Mouse (Mus musculus) myocyte (in vitro differentiated cells): ENCODE data around the gene Mapk8ip1. TPM values are rescaled to one million over a fixed set of nuclear protein-coding genes. Genes with fewer than 3 reads are reported as not detected.
A peak's percentile ranks its signal among the peaks of the same experiment; 100 is the strongest.

Source experiments
- H3K27me3 ChIP-seq: one replicate; pipeline ENCODE4 v1.6.1; 2011; ENCODE audit not compliant: control insufficient read depth, insufficient read depth, insufficient read length
- H3K36me3 ChIP-seq: one replicate; pipeline ENCODE4 v1.6.1; 2011; ENCODE audit not compliant: control insufficient read depth, insufficient read depth
- H3K4me2 ChIP-seq: one replicate; pipeline ENCODE4 v1.6.1; 2011; ENCODE audit warnings: low read depth, control low read depth
- H3K4me3 ChIP-seq: one replicate; pipeline ENCODE4 v1.5.1; 2011; ENCODE audit warnings: mild to moderate bottlenecking, control low read depth, moderate library complexity
- H3K79me2 ChIP-seq: one replicate; pipeline ENCODE4 v1.6.1; 2011; ENCODE audit not compliant: control insufficient read depth, insufficient read depth
- H3ac ChIP-seq: one replicate; pipeline ENCODE4 v1.6.1; 2011; ENCODE audit not compliant: control insufficient read depth, insufficient read length
- CEBPB ChIP-seq: IDR thresholded peaks from 2 replicates; pipeline ENCODE4 v1.6.1; 2011; ENCODE audit warnings: mild to moderate bottlenecking, moderate library complexity; ENCODE audit not compliant: poor library complexity, insufficient read depth, severe bottlenecking
- E2F4 ChIP-seq: IDR thresholded peaks from one replicate; pipeline ENCODE4 v1.6.1; 2011; ENCODE audit warnings: mild to moderate bottlenecking, control low read depth, moderate library complexity; ENCODE audit not compliant: insufficient read depth
- MAX ChIP-seq: IDR thresholded peaks from one replicate; pipeline ENCODE4 v1.6.1; 2011; ENCODE audit warnings: low read depth, mild to moderate bottlenecking, control low read depth
- MYOD1 ChIP-seq, 3 experiments: IDR thresholded peaks; one replicate each; pipeline ENCODE4 v1.6.1; 2011; ENCODE audit warnings: control low read depth in 2 of 3, low read depth in 2 of 3, mild to moderate bottlenecking in 2 of 3, moderate library complexity in 1 of 3; ENCODE audit not compliant: insufficient read length in 2 of 3, control insufficient read depth in 1 of 3
- MYOG ChIP-seq, 3 experiments: IDR thresholded peaks; one replicate each; pipeline ENCODE4 v1.6.1; 2011; ENCODE audit warnings: control low read depth in 2 of 3, low read depth in 2 of 3, mild to moderate bottlenecking in 2 of 3; ENCODE audit not compliant: insufficient read length in 2 of 3, control insufficient read depth in 1 of 3, insufficient read depth in 1 of 3
- POLR2A ChIP-seq: IDR thresholded peaks from one replicate; pipeline ENCODE4 v1.6.1; 2011; ENCODE audit warnings: low read depth, mild to moderate bottlenecking, control low read depth, moderate library complexity; ENCODE audit not compliant: insufficient read length
- POLR2AphosphoS2 ChIP-seq: IDR thresholded peaks from one replicate; pipeline ENCODE4 v1.6.1; 2011; ENCODE audit warnings: low read depth, control low read depth; ENCODE audit not compliant: insufficient read length
- REST ChIP-seq: IDR thresholded peaks from one replicate; pipeline ENCODE4 v1.6.1; 2011; ENCODE audit warnings: mild to moderate bottlenecking, control low read depth, moderate library complexity; ENCODE audit not compliant: insufficient read depth, insufficient read length
- SRF ChIP-seq: IDR thresholded peaks from one replicate; pipeline ENCODE4 v1.6.1; 2011; ENCODE audit warnings: low read depth; ENCODE audit not compliant: control insufficient read depth, insufficient read length
- TCF12 ChIP-seq: IDR thresholded peaks from one replicate; pipeline ENCODE4 v1.6.1; 2011; ENCODE audit warnings: mild to moderate bottlenecking, control low read depth; ENCODE audit not compliant: poor library complexity, insufficient read depth, severe bottlenecking
- TCF3 ChIP-seq: IDR thresholded peaks from one replicate; pipeline ENCODE4 v1.6.1; 2011; ENCODE audit warnings: low read depth, control low read depth; ENCODE audit not compliant: insufficient read length
- USF1 ChIP-seq: IDR thresholded peaks from one replicate; pipeline ENCODE4 v1.6.1; 2011; ENCODE audit warnings: low read depth, mild to moderate bottlenecking, control low read depth, moderate library complexity
- polyA plus RNA-seq: library from polyadenylated mRNA; unstranded; fragments of >200 nt; fragmentation: generic; extraction: Trizol; gene quantifications from one replicate; pipeline ENCODE4 v1.2.1, GENCODE M21; 2012; ENCODE audit warnings: missing spikeins

The Mapk8ip1 gene
- polyA plus RNA-seq, 1 experiment: 34.7 TPM

- Histone ChIP-seq H3K4me3 (peak overlapping the region; percentile 79), H3K4me2 (peak overlapping the region; percentile 91), H3K79me2 (peaks cover 10% of the 10 kb centered on the region), H3K36me3 (peaks cover 10% of the 10 kb centered on the region), H3K27me3 (peaks cover 6% of the 10 kb centered on the region), H3ac (peak overlapping the region; percentile 34)
- TF ChIP-seq REST (no peak), CEBPB (peak; percentile 94), TCF12 (no peak), MYOD1 (IDR thresholded peaks at IDR 0.05; ENCODE audit: control insufficient read depth in 1 of 3, insufficient read length in 2 of 3, low read depth in 2 of 3) (peak in 1 of 3 experiments; percentile 10), E2F4 (no peak), TCF3 (no peak), POLR2A (peak; percentile 97), SRF (no peak), USF1 (no peak), MYOG (IDR thresholded peaks at IDR 0.05; ENCODE audit: control insufficient read depth in 1 of 3, insufficient read depth in 1 of 3, insufficient read length in 2 of 3, low read depth in 2 of 3) (peak in 1 of 3 experiments; percentile 18), MAX (no peak), POLR2AphosphoS2 (peak; percentile 95)
These were observed 25.9 kb downstream of the Mapk8ip1 start for GRCm38 (mm10) chr2:92375099-92375623.

GRCm38 (mm10) chr2:92374514-92374913 is 26.5 kb downstream of the Mapk8ip1 start, which contains the start of the genes Pex16 and Large2:
Pex16 (plus strand) TSS chr2:92374676.
Large2 (minus strand) TSS chr2:92374869.
- H3K36me3 ChIP-seq: peaks cover 10% of the 10 kb centered on the region
- peaks cover 6% of the 10 kb centered on the region for H3K27me3 ChIP-seq
- H3K79me2 ChIP-seq: peaks cover 10% of the 10 kb centered on the region
- H3ac ChIP-seq: peak within 1 kb of the TSS; percentile 34
- H3K4me2 ChIP-seq: peak within 1 kb of the TSS; percentile 91
- peak within 1 kb of the TSS; percentile 79 for H3K4me3 ChIP-seq
- no peak for TF ChIP-seq POLR2AphosphoS2
- no peak for TF ChIP-seq MAX
- no peak for TF ChIP-seq POLR2A
- no peak for TF ChIP-seq USF1
- no peak for TF ChIP-seq TCF12
- no peak for TF ChIP-seq MYOG (IDR thresholded peaks at IDR 0.05; ENCODE audit: control insufficient read depth in 1 of 3, insufficient read depth in 1 of 3, insufficient read length in 2 of 3, low read depth in 2 of 3)
- no peak for TF ChIP-seq SRF
- TF ChIP-seq MYOD1 (IDR thresholded peaks at IDR 0.05; ENCODE audit: control insufficient read depth in 1 of 3, insufficient read length in 2 of 3, low read depth in 2 of 3): no peak
- TF ChIP-seq CEBPB: no peak
- TF ChIP-seq E2F4: no peak
- no peak for TF ChIP-seq REST
- TF ChIP-seq TCF3: no peak

- Histone ChIP-seq H3K4me3 (no peak overlapping the region), H3K36me3 (peaks cover 3% of the 10 kb centered on the region), H3K27me3 (peaks cover 6% of the 10 kb centered on the region), H3K79me2 (peaks cover 10% of the 10 kb centered on the region), H3K4me2 (no peak overlapping the region), H3ac (no peak overlapping the region)
- no peak for TF ChIP-seq USF1
- no peak for TF ChIP-seq POLR2AphosphoS2
- no peak for TF ChIP-seq E2F4
- TF ChIP-seq SRF: no peak
- TF ChIP-seq MYOG (IDR thresholded peaks at IDR 0.05; ENCODE audit: control insufficient read depth in 1 of 3, insufficient read depth in 1 of 3, insufficient read length in 2 of 3, low read depth in 2 of 3): no peak
- TF ChIP-seq TCF12: no peak
- TF ChIP-seq TCF3: no peak
- TF ChIP-seq REST: no peak
- TF ChIP-seq MYOD1 (IDR thresholded peaks at IDR 0.05; ENCODE audit: control insufficient read depth in 1 of 3, insufficient read length in 2 of 3, low read depth in 2 of 3): no peak
- no peak for TF ChIP-seq POLR2A
- no peak for TF ChIP-seq CEBPB
- TF ChIP-seq MAX: no peak
These were observed 27.6 kb downstream of the Mapk8ip1 start for GRCm38 (mm10) chr2:92373437-92373813.

- H3K79me2 ChIP-seq: peaks cover 10% of the 10 kb centered on the region
- no peak overlapping the region for H3K4me3 ChIP-seq
- H3ac ChIP-seq: no peak overlapping the region
- H3K4me2 ChIP-seq: no peak overlapping the region
- no peaks in the 10 kb centered on the region for H3K36me3 ChIP-seq
- TF ChIP-seq POLR2AphosphoS2: no peak
- TF ChIP-seq TCF12: no peak
- TF ChIP-seq USF1: no peak
- TF ChIP-seq TCF3: no peak
- no peak for TF ChIP-seq MYOG (IDR thresholded peaks at IDR 0.05; ENCODE audit: control insufficient read depth in 1 of 3, insufficient read depth in 1 of 3, insufficient read length in 2 of 3, low read depth in 2 of 3)
- TF ChIP-seq SRF: no peak
- no peak for TF ChIP-seq E2F4
- TF ChIP-seq POLR2A: no peak
- no peak for TF ChIP-seq REST
- no peak for TF ChIP-seq MAX
- TF ChIP-seq MYOD1 (IDR thresholded peaks at IDR 0.05; ENCODE audit: control insufficient read depth in 1 of 3, insufficient read length in 2 of 3, low read depth in 2 of 3): no peak
- TF ChIP-seq CEBPB: no peak
- H3K27me3 ChIP-seq: peaks cover 6% of the 10 kb centered on the region
These were observed 28.2 kb downstream of the Mapk8ip1 start for GRCm38 (mm10) chr2:92372767-92373436.
